Mouse (Mus musculus) liver, embryonic 14.5 days (tissue): Measurements from ENCODE around the gene Bptf. TPM values are rescaled to one million over a fixed set of nuclear protein-coding genes. Genes with fewer than 3 reads are reported as not detected.

Source experiments
- ATAC-seq: fragments of 200-750 bp; cut with Nextera tagmentation; 2 replicates; pipeline ENCODE4 v1.8.0; 2017; ENCODE audit warnings: moderate number of reproducible peaks, mild to moderate bottlenecking, moderate library complexity; ENCODE audit not compliant: insufficient read depth
- DNase-seq, 3 experiments: peaks; one replicate each; pipeline ENCODE4 v3.0.0-alpha.2; 2012 to 2013; ENCODE audit warnings: low read depth in 3 of 3, low spot score in 3 of 3
- H3K27ac ChIP-seq: fragments of 300-500 bp; sonication (generic); 2 replicates; pipeline ENCODE4 v1.5.1; 2014; ENCODE audit warnings: moderate library complexity, mild to moderate bottlenecking, control low read depth, inconsistent platforms
- H3K27me3 ChIP-seq: fragments of 300-500 bp; sonication (generic); 2 replicates; pipeline ENCODE4 v1.6.1; 2014; ENCODE audit warnings: mild to moderate bottlenecking, low read length, moderate library complexity; ENCODE audit not compliant: control insufficient read depth, insufficient read depth
- H3K36me3 ChIP-seq: fragments of 300-500 bp; sonication (generic); replicated peaks from 2 replicates; pipeline ENCODE4 v1.6.1; 2014; ENCODE audit warnings: low read depth; ENCODE audit not compliant: control insufficient read depth, insufficient read depth
- H3K4me1 ChIP-seq, 2 experiments: fragments of 200-500 bp in 1 of 2; fragments of 300-500 bp in 1 of 2; sonication (generic) in 1 of 2; replicated peaks; 2 replicates each; pipeline ENCODE4 v1.6.1; 2012 to 2014; ENCODE audit warnings: antibody characterized with exemption in 1 of 2, inconsistent platforms in 1 of 2, low read length in 1 of 2; ENCODE audit not compliant: control insufficient read depth in 2 of 2, insufficient read depth in 2 of 2
- H3K4me2 ChIP-seq: fragments of 300-500 bp; sonication (generic); 2 replicates; pipeline ENCODE4 v1.6.1; 2014; ENCODE audit warnings: low read depth, mild to moderate bottlenecking, control low read depth, moderate library complexity
- H3K4me3 ChIP-seq, 2 experiments: fragments of 200-500 bp in 1 of 2; fragments of 300-500 bp in 1 of 2; sonication (generic) in 1 of 2; 2 replicates each; pipeline ENCODE4 v1.5.1; 2012 to 2014; ENCODE audit warnings: low read depth in 2 of 2, low read length in 2 of 2, mild to moderate bottlenecking in 2 of 2, control low read depth in 1 of 2, inconsistent platforms in 1 of 2, moderate library complexity in 1 of 2; ENCODE audit not compliant: insufficient read depth in 1 of 2
- H3K9ac ChIP-seq: fragments of 300-500 bp; sonication (generic); replicated peaks from 2 replicates; pipeline ENCODE4 v1.6.1; 2014; ENCODE audit warnings: mild to moderate bottlenecking, control low read depth, moderate library complexity
- H3K9me3 ChIP-seq: fragments of 300-500 bp; sonication (generic); 2 replicates; pipeline ENCODE4 v1.6.1; 2016; ENCODE audit warnings: low read length, mixed read lengths; ENCODE audit not compliant: control insufficient read depth
- CTCF ChIP-seq: IDR thresholded peaks from 2 replicates; pipeline ENCODE4 v1.5.1; 2016; ENCODE audit warnings: antibody characterized with exemption, low read depth, control low read depth
- EP300 ChIP-seq: IDR thresholded peaks from 2 replicates; pipeline ENCODE4 v1.6.1; 2016; ENCODE audit warnings: antibody characterized with exemption, low read depth
- WGBS: fragments of 180-500 bp; shearing (Covaris S2); extraction: QIAGEN DNeasy Blood & Tissue Kit; methylation state at CpG from one replicate; pipeline ENCODE4 v1.1.7; 2014; ENCODE audit not compliant: insufficient replicate concordance; 5-methylcytosine and 5-hydroxymethylcytosine counted together
- polyA plus RNA-seq, 2 experiments: library from polyadenylated mRNA; depleted of rRNA in 1 of 2; stranded (reverse) in 1 of 2; unstranded in 1 of 2; fragments of >200 nt; fragmentation: Nextera tagmentation in 1 of 2; extraction: Ambion mirVana in 1 of 2; gene quantifications; 2 replicates each; pipeline versions ENCODE4 v1.2.1 to v1.2.3; 2012 to 2014

Gene Bptf
- polyA plus RNA-seq, 2 experiments, result 7.5 to 10.3 TPM

GRCm38 (mm10) chr11:107041396-107041795 lies 90.5 kb downstream of the Bptf start:
- Histone ChIP-seq H3K27ac (no peak overlapping the region), H3K4me2 (no peak overlapping the region), H3K27me3 (no peaks in the 10 kb centered on the region), H3K4me3 (no peak overlapping the region), H3K36me3 (peaks cover 27% of the 10 kb centered on the region), H3K9me3 (no peaks in the 10 kb centered on the region), H3K4me1 (peaks cover 3 to 7% of the 10 kb centered on the region in 2 experiments), H3K9ac (no peak overlapping the region)
- TF ChIP-seq EP300 (no peak), CTCF (no peak)
- no peak for ATAC-seq
- no peak for DNase-seq
- WGBS, result 89% methylated on average over 3 of the region's 3 CpGs

- no peak overlapping the region for H3K27ac ChIP-seq
- ATAC-seq, result no peak
- no peak for TF ChIP-seq EP300
- TF ChIP-seq CTCF, result no peak
- DNase-seq, result no peak
- 87% methylated on average over 5 of the region's 5 CpGs for WGBS
- no peaks in the 10 kb centered on the region for H3K9me3 ChIP-seq
- H3K4me2 ChIP-seq, result no peak overlapping the region
- peaks cover 3 to 7% of the 10 kb centered on the region in 2 experiments for H3K4me1 ChIP-seq
- no peaks in the 10 kb centered on the region for H3K27me3 ChIP-seq
- H3K9ac ChIP-seq, result no peak overlapping the region
- no peak overlapping the region for H3K4me3 ChIP-seq
- H3K36me3 ChIP-seq, result peaks cover 23% of the 10 kb centered on the region
These were observed 92.5 kb downstream of the Bptf start for GRCm38 (mm10) chr11:107039417-107039816.

- DNase-seq (no peak), ATAC-seq (no peak)
- Histone ChIP-seq H3K4me1 (no peaks in the 10 kb centered on the region), H3K9me3 (no peaks in the 10 kb centered on the region), H3K36me3 (no peaks in the 10 kb centered on the region; the same call in none of the 2 replicates), H3K27ac (no peak overlapping the region), H3K4me3 (no peak overlapping the region), H3K27me3 (no peaks in the 10 kb centered on the region; the same call in 1 of the 2 replicates), H3K4me2 (no peak overlapping the region), H3K9ac (no peak overlapping the region)
- TF ChIP-seq EP300, result no peak
- no peak for TF ChIP-seq CTCF
- 79% methylated on average over 10 of the region's 10 CpGs for WGBS
These were observed 97.7 kb downstream of the Bptf start for GRCm38 (mm10) chr11:107034085-107034810.

- Histone ChIP-seq H3K27ac (no peak overlapping the region), H3K9me3 (no peaks in the 10 kb centered on the region), H3K9ac (no peak overlapping the region), H3K4me1 (peaks cover 0 to 7% of the 10 kb centered on the region in 2 experiments; a peak in 2 of 4 replicates), H3K27me3 (peaks cover 5% of the 10 kb centered on the region), H3K4me2 (no peak overlapping the region), H3K4me3 (no peak overlapping the region), H3K36me3 (no peaks in the 10 kb centered on the region)
- ATAC-seq, result no peak
- 63% methylated on average over 7 of the region's 7 CpGs for WGBS
- DNase-seq, result no peak
- no peak for TF ChIP-seq EP300
- no peak for TF ChIP-seq CTCF
These were observed 100.3 kb downstream of the Bptf start for GRCm38 (mm10) chr11:107031635-107032034.

- DNase-seq, result no peak
These were observed 102.4 kb downstream of the Bptf start for GRCm38 (mm10) chr11:107029536-107029935.

More at GRCm38 (mm10) chr11:107029536-107029935, 102.4 kb downstream of the Bptf start:
- Histone ChIP-seq H3K9ac (no peak overlapping the region), H3K4me1 (peaks cover 0 to 12% of the 10 kb centered on the region in 2 experiments; a peak in 2 of 4 replicates), H3K4me3 (no peak overlapping the region), H3K9me3 (no peaks in the 10 kb centered on the region), H3K27me3 (peaks cover 26% of the 10 kb centered on the region), H3K36me3 (no peaks in the 10 kb centered on the region), H3K4me2 (no peak overlapping the region), H3K27ac (no peak overlapping the region)
- 45% methylated on average over 19 of the region's 19 CpGs for WGBS
- TF ChIP-seq EP300 (no peak), CTCF (no peak)
- ATAC-seq, result no peak
